Mouse (Mus musculus) adipocyte (in vitro differentiated cells): Measurements from ENCODE around the gene Ttc29.

Source experiments
- DNase-seq: peaks from one replicate; pipeline ENCODE4 v3.0.0-alpha.2; 2016; ENCODE audit warnings: low spot score

Gene Ttc29

GRCm38 (mm10) chr8:78278598-78278997 lies 65.5 kb downstream of the Ttc29 start:
- DNase-seq: no peak

- no peak for DNase-seq
These were observed 71.7 kb downstream of the Ttc29 start for GRCm38 (mm10) chr8:78284805-78285204.

GRCm38 (mm10) chr8:78285366-78285765 lies 72.3 kb downstream of the Ttc29 start:
- no peak for DNase-seq

- DNase-seq: no peak
These were observed 76.4 kb downstream of the Ttc29 start for GRCm38 (mm10) chr8:78289374-78289971.

- no peak for DNase-seq
These were observed 77.2 kb downstream of the Ttc29 start for GRCm38 (mm10) chr8:78290274-78290673.

GRCm38 (mm10) chr8:78295494-78295893 lies 82.4 kb downstream of the Ttc29 start:
- DNase-seq: no peak

GRCm38 (mm10) chr8:78303579-78303978 lies 90.5 kb downstream of the Ttc29 start:
- no peak for DNase-seq

GRCm38 (mm10) chr8:78306604-78307003 lies 93.5 kb downstream of the Ttc29 start:
- no peak for DNase-seq

- no peak for DNase-seq
These were observed 94.0 kb downstream of the Ttc29 start for GRCm38 (mm10) chr8:78307131-78307530.

- DNase-seq: no peak
These were observed 96.4 kb downstream of the Ttc29 start for GRCm38 (mm10) chr8:78309539-78309938.

- DNase-seq: no peak
These were observed 102.5 kb downstream of the Ttc29 start for GRCm38 (mm10) chr8:78315576-78315975.

- DNase-seq: no peak
These were observed 104.6 kb downstream of the Ttc29 start for GRCm38 (mm10) chr8:78317666-78318065.

- no peak for DNase-seq
These were observed 110.3 kb downstream of the Ttc29 start for GRCm38 (mm10) chr8:78323391-78323790.

GRCm38 (mm10) chr8:78340689-78341529 lies 127.8 kb downstream of the Ttc29 start:
- no peak for DNase-seq

- no peak for DNase-seq
These were observed 129.1 kb downstream of the Ttc29 start for GRCm38 (mm10) chr8:78342151-78342550.

GRCm38 (mm10) chr8:78344006-78344405 lies 130.9 kb downstream of the Ttc29 start:
- no peak for DNase-seq

- DNase-seq: no peak
These were observed 132.6 kb downstream of the Ttc29 start for GRCm38 (mm10) chr8:78345705-78346104.

- DNase-seq: no peak
These were observed 133.1 kb downstream of the Ttc29 start for GRCm38 (mm10) chr8:78346131-78346621.

GRCm38 (mm10) chr8:78353902-78354301 lies 140.8 kb downstream of the Ttc29 start:
- no peak for DNase-seq

- no peak for DNase-seq
These were observed 141.7 kb downstream of the Ttc29 start for GRCm38 (mm10) chr8:78354801-78355200.

GRCm38 (mm10) chr8:78390756-78391155 lies 177.7 kb downstream of the Ttc29 start:
- DNase-seq: no peak

GRCm38 (mm10) chr8:78419272-78419671 lies 206.2 kb downstream of the Ttc29 start:
- DNase-seq: no peak

GRCm38 (mm10) chr8:78420101-78420503 lies 207.0 kb downstream of the Ttc29 start:
- no peak for DNase-seq
